Mouse (Mus musculus): ENCODE results near the gene Galnt2.

The Galnt2 gene

GRCm38 (mm10) chr8:124231176-124231484 is at the start of gene Galnt2:
Gene Galnt2 (plus strand): TSS chr8:124231391.
- DNase-seq (ENCODE audit: low read depth), result peak; percentile 66

GRCm38 (mm10) chr8:124181751-124182150 is 49.4 kb upstream of the Galnt2 start:
- no peak for DNase-seq (ENCODE audit: low read depth)

GRCm38 (mm10) chr8:124182224-124182623 is 49.0 kb upstream of the Galnt2 start:
- no peak for DNase-seq (ENCODE audit: low read depth)

- no peak for DNase-seq (ENCODE audit: low read depth)
These were observed 47.1 kb upstream of the Galnt2 start for GRCm38 (mm10) chr8:124184078-124184477.

GRCm38 (mm10) chr8:124184507-124184906 is 46.7 kb upstream of the Galnt2 start:
- DNase-seq (ENCODE audit: low read depth), result no peak

GRCm38 (mm10) chr8:124185081-124185480 is 46.1 kb upstream of the Galnt2 start:
- no peak for DNase-seq (ENCODE audit: low read depth)

- no peak for DNase-seq (ENCODE audit: low read depth)
These were observed 40.8 kb upstream of the Galnt2 start for GRCm38 (mm10) chr8:124190388-124190787.

- no peak for DNase-seq (ENCODE audit: low read depth)
These were observed 38.9 kb upstream of the Galnt2 start for GRCm38 (mm10) chr8:124192242-124192641.

- DNase-seq (ENCODE audit: low read depth), result no peak
These were observed 38.2 kb upstream of the Galnt2 start for GRCm38 (mm10) chr8:124192976-124193375.

GRCm38 (mm10) chr8:124193992-124194391 is 37.2 kb upstream of the Galnt2 start:
- no peak for DNase-seq (ENCODE audit: low read depth)

- no peak for DNase-seq (ENCODE audit: low read depth)
These were observed 35.0 kb upstream of the Galnt2 start for GRCm38 (mm10) chr8:124196195-124196594.

GRCm38 (mm10) chr8:124196797-124197196 is 34.4 kb upstream of the Galnt2 start:
- DNase-seq (ENCODE audit: low read depth), result no peak

GRCm38 (mm10) chr8:124198230-124198629 is 33.0 kb upstream of the Galnt2 start:
- no peak for DNase-seq (ENCODE audit: low read depth)

GRCm38 (mm10) chr8:124200400-124200799 is 30.8 kb upstream of the Galnt2 start:
- DNase-seq (ENCODE audit: low read depth), result no peak

- no peak for DNase-seq (ENCODE audit: low read depth)
These were observed 29.5 kb upstream of the Galnt2 start for GRCm38 (mm10) chr8:124201706-124202105.

GRCm38 (mm10) chr8:124202895-124203294 is 28.3 kb upstream of the Galnt2 start:
- DNase-seq (ENCODE audit: low read depth), result no peak

GRCm38 (mm10) chr8:124204001-124204601 is 27.1 kb upstream of the Galnt2 start:
- no peak for DNase-seq (ENCODE audit: low read depth)

- DNase-seq (ENCODE audit: low read depth), result no peak
These were observed 19.0 kb upstream of the Galnt2 start for GRCm38 (mm10) chr8:124212148-124212547.

- no peak for DNase-seq (ENCODE audit: low read depth)
These were observed 14.2 kb upstream of the Galnt2 start for GRCm38 (mm10) chr8:124216951-124217350.

- no peak for DNase-seq (ENCODE audit: low read depth)
These were observed 1.3 kb upstream of the Galnt2 start for GRCm38 (mm10) chr8:124229883-124230282.

GRCm38 (mm10) chr8:124230496-124231175 is 555 bp upstream of the Galnt2 start:
- DNase-seq (ENCODE audit: low read depth), result no peak

GRCm38 (mm10) chr8:124231485-124232279 is 491 bp downstream of the Galnt2 start:
- no peak for DNase-seq (ENCODE audit: low read depth)

- DNase-seq (ENCODE audit: low read depth), result no peak
These were observed 1.0 kb downstream of the Galnt2 start for GRCm38 (mm10) chr8:124232280-124232600.
